Mouse (Mus musculus): ENCODE measurements around the gene Gde1. TPM values are rescaled to one million over a fixed set of nuclear protein-coding genes. Genes with fewer than 3 reads are reported as not detected.

The Gde1 gene
- total RNA-seq (2023), result 10 to 100 TPM; 33.6 to 34.9 TPM

GRCm38 (mm10) chr7:118705101-118705961 lies at the start of gene Gde1:
Gene Gde1, minus strand, starts transcription at chr7:118705778.

GRCm38 (mm10) chr7:118739975-118740531 lies 34.5 kb upstream of the Gde1 start, which contains the start of gene Vps35l:
Gene Vps35l, plus strand, starts transcription at chr7:118740226.

DNA sequence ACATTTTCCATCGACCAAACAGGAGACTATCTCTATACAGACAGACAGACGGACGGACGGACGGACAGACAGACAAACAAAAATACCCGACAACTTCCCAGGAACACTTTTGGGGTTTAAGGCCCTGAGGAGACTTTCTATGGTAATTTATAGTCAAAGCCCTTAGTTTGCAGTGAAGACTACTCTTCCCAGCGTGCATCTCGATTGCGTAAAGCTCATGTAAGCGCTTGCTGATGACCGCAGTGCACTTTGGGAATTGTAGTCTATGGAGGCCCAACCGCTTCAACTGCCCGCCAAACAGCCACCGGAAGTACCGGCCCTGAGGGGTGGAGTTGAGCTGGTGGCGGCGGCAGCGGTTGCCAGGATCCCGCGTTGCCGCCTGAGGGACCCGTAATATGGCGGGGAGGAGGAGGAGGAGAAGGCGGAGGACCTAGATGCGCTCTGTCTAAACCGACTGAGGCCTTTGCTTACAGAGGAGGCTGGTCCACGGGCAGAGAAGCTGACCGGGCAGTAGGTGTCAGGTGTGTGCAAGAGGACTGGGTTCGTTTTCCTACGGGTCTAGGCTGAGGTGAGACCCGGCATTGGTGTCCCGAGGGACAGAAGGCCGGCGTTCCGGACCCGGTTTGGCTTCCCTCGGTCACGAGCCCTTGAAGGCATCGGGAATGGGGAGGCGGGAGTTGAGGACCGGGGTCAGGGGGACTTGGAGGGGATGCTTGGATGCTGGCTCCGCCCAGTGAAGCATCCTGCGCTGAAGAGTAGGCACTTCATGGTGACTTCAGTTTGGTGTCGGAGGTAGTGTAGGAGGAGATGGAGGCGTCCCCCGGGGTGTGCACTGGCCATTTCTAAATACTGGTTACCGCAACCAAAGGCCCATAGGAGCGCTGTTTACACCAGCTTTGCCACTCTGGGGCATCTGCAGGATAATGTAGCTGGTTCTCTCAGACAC lies 6.9 kb upstream of the Gde1 start, which contains the start of gene Ccp110:
Gene Ccp110 (plus strand): TSS at position 325 of the 946 bp plus-strand sequence.

Other genes starting within 250 kb of the Gde1 start
- gene Itpripl2, start 213.8 kb downstream of the Gde1 start, total RNA-seq (2023), result 10 to 100 TPM; 35.0 to 40.1 TPM
- gene Coq7, start 172.4 kb downstream of the Gde1 start, total RNA-seq (2023), result 1 to 10 TPM; 7.0 to 7.6 TPM
- 1 to 10 TPM in 1 of 2 experiments, under 1 TPM in 1; 0.99 to 1.0 TPM for gene Tmc7, start 121.0 kb downstream of the Gde1 start, total RNA-seq (2023)
- gene Tmc5, start 108.5 kb downstream of the Gde1 start, total RNA-seq (2023), result under 1 TPM in 1 of 2 experiments, not detected in 1; 0.09 TPM
- gene Ccp110, start 6.8 kb upstream of the Gde1 start, total RNA-seq (2023), result 1 to 10 TPM; 8.7 to 8.9 TPM
- gene Vps35l, start 34.4 kb upstream of the Gde1 start, total RNA-seq (2023), result 10 to 100 TPM; 49.5 to 53.8 TPM
- gene Iqck, start 150.0 kb upstream of the Gde1 start, total RNA-seq (2023), result under 1 TPM; 0.11 to 0.46 TPM
- 10 to 100 TPM in 1 of 2 experiments, 1 to 10 TPM in 1; 9.0 to 11.3 TPM for gene Knop1, start 150.5 kb upstream of the Gde1 start, total RNA-seq (2023)

All from neutrophil, adult 59 days (primary cell).